Mouse (Mus musculus): ENCODE results near the gene Ptprn2. TPM values are rescaled to one million over a fixed set of nuclear protein-coding genes. Genes with fewer than 3 reads are reported as not detected.

Gene Ptprn2
- polyA plus RNA-seq (2015; fragmentation: Nextera tagmentation; extraction: Ambion mirVana) = 1.2 and 1.3 TPM in 2 replicates

DNA sequence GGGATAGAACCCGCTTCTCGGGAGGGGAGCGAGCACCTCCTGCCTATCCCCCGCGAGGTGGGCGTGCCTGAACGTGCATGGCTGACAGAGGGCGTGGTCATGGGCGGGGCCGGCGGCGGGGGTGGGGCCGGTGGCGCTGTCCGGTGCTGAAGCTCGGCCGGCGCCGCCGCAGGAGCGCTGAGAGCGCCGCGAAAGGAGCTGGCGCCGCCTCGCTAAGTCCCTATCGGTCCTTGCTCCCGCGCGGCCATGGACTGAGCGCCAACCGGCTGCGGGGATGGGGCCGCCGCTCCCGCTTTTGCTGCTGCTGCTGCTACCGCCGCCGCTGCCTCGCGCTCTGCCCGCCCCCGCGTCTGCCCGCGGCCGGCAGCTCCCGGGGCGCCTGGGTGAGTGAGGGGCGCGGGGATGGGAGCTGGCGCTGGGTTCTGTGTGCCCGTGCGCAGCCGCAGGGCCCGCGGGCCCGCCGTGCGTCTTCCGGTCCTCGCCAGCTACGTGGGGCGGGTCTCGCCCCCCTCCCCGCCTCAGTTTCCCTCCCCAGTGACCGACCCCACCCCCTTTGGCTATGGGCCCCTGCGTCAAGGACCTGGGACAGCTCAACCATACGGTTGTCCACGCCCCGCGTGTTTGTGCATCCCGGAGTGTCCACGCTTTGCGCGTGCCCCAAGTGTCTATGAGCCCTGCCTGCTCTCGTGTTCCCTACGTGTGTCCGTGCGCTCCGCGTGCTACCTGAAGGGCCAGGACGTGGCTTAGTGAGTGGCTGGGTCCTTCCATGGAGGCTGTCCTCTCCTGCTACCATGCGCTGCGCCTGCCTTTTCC is at the start of gene Ptprn2:
TSS of gene Ptprn2 (plus strand) at position 130 of the 813 bp plus-strand sequence.
- Histone ChIP-seq H3K4me2 (replicated peaks; ENCODE audit: low read depth) (peak within 1 kb of the TSS; percentile 90), H3K36me3 (ENCODE audit: control insufficient read depth, insufficient read depth) (no peaks in the 10 kb centered on the region), H3K27ac (ENCODE audit: low read depth, low read length) (no peak within 1 kb of the TSS), H3K9ac (ENCODE audit: low read depth, low read length) (no peak within 1 kb of the TSS), H3K9me3 (ENCODE audit: control insufficient read depth) (no peaks in the 10 kb centered on the region), H3K27me3 (replicated peaks; ENCODE audit: control insufficient read depth, insufficient read depth, low read length) (peaks cover 12% of the 10 kb centered on the region; the same call in 1 of the 2 replicates), H3K4me3 (ENCODE audit: low read depth, low read length) (peak within 1 kb of the TSS; percentile 52), H3K4me1 (replicated peaks; ENCODE audit: control insufficient read depth, insufficient read depth, low read length) (peaks cover 4% of the 10 kb centered on the region; the same call in 1 of the 2 replicates)
- peak; percentile 87 for ATAC-seq
- WGBS = under 1% methylated on average over 55 of the region's 86 CpGs
- peak; percentile 6; the same call in 1 of the 2 replicates for TF ChIP-seq CTCF (IDR thresholded peaks at IDR 0.05; ENCODE audit: low read depth)

DNA sequence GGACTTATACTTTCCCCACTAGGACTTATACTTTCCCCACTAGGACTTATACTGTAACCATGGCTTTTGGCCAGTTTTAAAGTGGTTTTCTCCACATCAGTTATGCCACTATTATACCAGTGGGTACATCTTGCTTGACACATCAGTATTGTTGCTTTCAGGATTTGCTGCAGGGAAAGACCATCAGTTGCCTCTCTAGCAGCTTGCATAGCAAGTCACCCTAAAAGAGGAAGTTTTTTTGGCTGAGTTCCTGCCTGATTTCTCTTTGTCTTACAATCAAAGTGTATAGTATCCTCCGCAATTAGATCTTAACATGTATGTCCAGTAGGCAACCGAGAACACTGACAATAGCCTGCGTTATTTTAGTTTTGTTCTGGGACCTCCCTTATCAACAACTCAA is 49.4 kb upstream of the Ptprn2 start:
- Histone ChIP-seq H3K4me2 (replicated peaks; ENCODE audit: low read depth) (no peak overlapping the region), H3K9me3 (ENCODE audit: control insufficient read depth) (no peaks in the 10 kb centered on the region), H3K4me3 (ENCODE audit: low read depth, low read length) (no peak overlapping the region), H3K36me3 (ENCODE audit: control insufficient read depth, insufficient read depth) (peaks cover 25% of the 10 kb centered on the region), H3K27ac (ENCODE audit: low read depth, low read length) (no peak overlapping the region), H3K9ac (ENCODE audit: low read depth, low read length) (no peak overlapping the region), H3K4me1 (replicated peaks; ENCODE audit: control insufficient read depth, insufficient read depth, low read length) (no peaks in the 10 kb centered on the region), H3K27me3 (replicated peaks; ENCODE audit: control insufficient read depth, insufficient read depth, low read length) (no peaks in the 10 kb centered on the region)
- ATAC-seq = no peak
- 93% methylated on average over 3 of the region's 3 CpGs for WGBS
- no peak for TF ChIP-seq CTCF (IDR thresholded peaks at IDR 0.05; ENCODE audit: low read depth)

DNA sequence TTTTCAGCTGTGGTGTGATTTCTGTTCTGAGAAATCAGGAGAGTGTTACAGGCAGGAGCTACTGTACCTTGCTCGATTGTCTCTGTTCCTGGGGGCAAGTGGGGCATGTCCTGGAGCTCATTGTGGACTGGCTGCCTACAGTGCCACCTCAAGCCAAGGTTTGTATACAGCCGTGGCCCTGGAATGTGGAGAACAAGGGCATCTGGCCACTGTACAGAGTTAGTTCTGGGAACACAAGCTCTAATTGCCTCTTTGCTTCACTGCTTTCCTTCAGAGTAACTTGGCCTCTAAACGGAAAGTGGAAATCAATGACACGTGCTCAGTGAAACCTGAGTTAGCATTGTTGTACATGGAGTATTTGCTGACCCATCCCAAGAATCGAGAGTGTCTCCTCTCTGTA is 46.9 kb upstream of the Ptprn2 start:
- 90% methylated on average over 5 of the region's 5 CpGs for WGBS

DNA sequence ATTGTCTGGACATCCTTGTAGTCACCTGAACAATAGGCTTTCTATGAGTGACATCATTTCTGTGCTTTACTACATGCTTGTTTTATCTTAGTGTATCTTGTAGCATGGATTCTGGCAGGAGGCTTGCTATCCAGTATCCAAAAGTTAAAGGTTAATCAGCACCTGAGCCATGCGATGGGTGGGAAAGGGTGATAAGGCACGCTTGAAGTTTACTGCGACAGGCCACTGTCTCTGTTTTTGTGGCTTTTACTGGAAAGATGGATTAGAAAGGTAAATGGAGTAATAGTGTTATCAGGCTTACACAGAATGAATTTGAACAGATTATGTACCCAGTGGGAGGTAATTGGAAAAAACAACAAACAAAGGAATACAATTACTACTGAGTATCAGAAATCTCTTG is 43.3 kb upstream of the Ptprn2 start:
- TF ChIP-seq CTCF (IDR thresholded peaks at IDR 0.05; ENCODE audit: low read depth) = no peak
- Histone ChIP-seq H3K9me3 (ENCODE audit: control insufficient read depth) (no peaks in the 10 kb centered on the region), H3K36me3 (ENCODE audit: control insufficient read depth, insufficient read depth) (peaks cover 38% of the 10 kb centered on the region), H3K9ac (ENCODE audit: low read depth, low read length) (no peak overlapping the region), H3K4me1 (replicated peaks; ENCODE audit: control insufficient read depth, insufficient read depth, low read length) (no peaks in the 10 kb centered on the region), H3K4me2 (replicated peaks; ENCODE audit: low read depth) (no peak overlapping the region), H3K4me3 (ENCODE audit: low read depth, low read length) (no peak overlapping the region), H3K27me3 (replicated peaks; ENCODE audit: control insufficient read depth, insufficient read depth, low read length) (no peaks in the 10 kb centered on the region), H3K27ac (ENCODE audit: low read depth, low read length) (no peak overlapping the region)
- WGBS = 50% methylated on average over 3 of the region's 3 CpGs
- no peak for ATAC-seq

More for the DNA sequence above, 46.9 kb upstream of the Ptprn2 start:
- H3K9ac ChIP-seq (ENCODE audit: low read depth, low read length) = no peak overlapping the region
- H3K9me3 ChIP-seq (ENCODE audit: control insufficient read depth) = no peaks in the 10 kb centered on the region
- H3K4me2 ChIP-seq (replicated peaks; ENCODE audit: low read depth) = no peak overlapping the region
- no peak for ATAC-seq
- no peaks in the 10 kb centered on the region for H3K27me3 ChIP-seq (replicated peaks; ENCODE audit: control insufficient read depth, insufficient read depth, low read length)
- H3K4me1 ChIP-seq (replicated peaks; ENCODE audit: control insufficient read depth, insufficient read depth, low read length) = no peaks in the 10 kb centered on the region
- TF ChIP-seq CTCF (IDR thresholded peaks at IDR 0.05; ENCODE audit: low read depth) = no peak
- no peak overlapping the region for H3K27ac ChIP-seq (ENCODE audit: low read depth, low read length)
- no peak overlapping the region for H3K4me3 ChIP-seq (ENCODE audit: low read depth, low read length)
- H3K36me3 ChIP-seq (ENCODE audit: control insufficient read depth, insufficient read depth) = peaks cover 33% of the 10 kb centered on the region

DNA sequence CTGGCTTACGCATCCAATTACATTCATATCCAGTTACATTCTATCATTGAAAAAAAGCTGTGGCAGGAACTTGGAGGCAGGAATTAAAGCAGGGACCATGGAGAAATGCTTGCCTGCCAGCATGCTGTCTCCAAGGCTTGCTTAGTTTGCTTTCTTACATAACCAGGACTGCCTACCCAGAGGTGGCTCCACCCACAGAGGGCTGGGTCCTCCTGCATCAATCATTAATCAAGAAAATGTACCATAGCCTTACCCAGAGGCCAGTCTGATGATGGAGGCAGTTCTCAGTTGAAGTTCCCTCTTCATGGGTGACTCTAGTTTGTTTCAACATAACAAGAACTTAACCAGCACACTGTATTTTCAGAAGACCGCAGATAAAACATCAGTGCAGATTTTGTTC is 36.0 kb upstream of the Ptprn2 start:
- H3K9ac ChIP-seq (ENCODE audit: low read depth, low read length) = no peak overlapping the region
- TF ChIP-seq CTCF (IDR thresholded peaks at IDR 0.05; ENCODE audit: low read depth) = no peak
- peak; percentile 73 for ATAC-seq
- no peaks in the 10 kb centered on the region for H3K9me3 ChIP-seq (ENCODE audit: control insufficient read depth)
- WGBS = 96% methylated on average over 2 of the region's 2 CpGs
- H3K27ac ChIP-seq (ENCODE audit: low read depth, low read length) = no peak overlapping the region
- no peaks in the 10 kb centered on the region for H3K27me3 ChIP-seq (replicated peaks; ENCODE audit: control insufficient read depth, insufficient read depth, low read length)
- no peaks in the 10 kb centered on the region for H3K4me1 ChIP-seq (replicated peaks; ENCODE audit: control insufficient read depth, insufficient read depth, low read length)
- peaks cover 6% of the 10 kb centered on the region; the same call in 1 of the 2 replicates for H3K36me3 ChIP-seq (ENCODE audit: control insufficient read depth, insufficient read depth)
- no peak overlapping the region for H3K4me2 ChIP-seq (replicated peaks; ENCODE audit: low read depth)
- no peak overlapping the region for H3K4me3 ChIP-seq (ENCODE audit: low read depth, low read length)

DNA sequence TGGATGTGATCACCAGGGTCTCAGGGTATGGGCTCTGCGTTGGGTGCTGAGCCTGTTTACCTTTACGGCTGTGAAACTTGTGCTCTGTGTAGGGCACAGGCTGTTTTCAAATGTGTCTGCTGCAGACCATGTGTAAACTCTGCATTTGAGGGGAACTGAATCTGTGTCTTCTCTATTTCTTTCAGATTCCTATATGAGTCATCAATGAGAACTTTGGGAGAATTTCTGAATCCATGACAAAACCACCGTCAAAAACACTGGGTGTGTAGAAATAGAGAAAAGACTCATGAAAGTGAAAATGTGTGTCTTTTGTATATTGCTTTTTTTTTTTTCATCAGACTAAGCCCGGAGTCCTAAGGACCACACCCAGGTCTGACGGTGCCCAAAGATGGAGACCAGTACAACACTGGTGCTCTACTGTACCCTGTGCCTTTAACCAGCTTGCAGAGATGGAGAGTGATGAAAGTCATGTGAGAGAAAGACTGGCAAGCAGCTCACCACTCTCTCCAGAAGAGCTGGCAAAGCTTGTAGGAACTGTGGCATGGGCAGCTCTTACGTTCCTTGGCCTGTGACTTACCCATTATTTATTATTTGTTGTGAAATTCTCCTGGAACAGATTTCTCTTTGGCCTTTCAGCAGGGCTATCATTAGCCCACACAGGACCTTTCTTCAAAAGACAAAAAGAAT is 25.0 kb upstream of the Ptprn2 start:
- H3K4me2 ChIP-seq (replicated peaks; ENCODE audit: low read depth) = no peak overlapping the region
- TF ChIP-seq CTCF (IDR thresholded peaks at IDR 0.05; ENCODE audit: low read depth) = no peak
- H3K27me3 ChIP-seq (replicated peaks; ENCODE audit: control insufficient read depth, insufficient read depth, low read length) = no peaks in the 10 kb centered on the region
- no peak overlapping the region for H3K27ac ChIP-seq (ENCODE audit: low read depth, low read length)
- H3K9me3 ChIP-seq (ENCODE audit: control insufficient read depth) = no peaks in the 10 kb centered on the region
- ATAC-seq = no peak
- no peak overlapping the region for H3K9ac ChIP-seq (ENCODE audit: low read depth, low read length)
- WGBS = 90% methylated on average over 6 of the region's 6 CpGs
- no peaks in the 10 kb centered on the region for H3K4me1 ChIP-seq (replicated peaks; ENCODE audit: control insufficient read depth, insufficient read depth, low read length)
- H3K36me3 ChIP-seq (ENCODE audit: control insufficient read depth, insufficient read depth) = peaks cover 12% of the 10 kb centered on the region
- H3K4me3 ChIP-seq (ENCODE audit: low read depth, low read length) = no peak overlapping the region
